Comparison of ENCODE assay signal across 8 mouse cellular contexts in genomic region chr11:16508052-16508654, GRCm38 (mm10). TPM values are rescaled to one million over a fixed set of nuclear protein-coding genes. Genes with fewer than 3 reads are reported as not detected.
DNase-seq lines count a peak whose midpoint lies in the region; ATAC-seq and TF ChIP-seq lines count a peak whose summit lies in the region.

Gene Sec61g (minus strand): TSS chr11:16508484.

- WGBS in hindbrain, embryonic 10.5 days: 0% methylated on average over 35 of the region's 35 CpGs
- under 1% methylated on average over 35 of the region's 35 CpGs for WGBS in lung, postnatal 0 days

- H3K36me3 ChIP-seq in hindbrain, embryonic 10.5 days: peaks cover 34% of the 10 kb centered on the region
- H3K36me3 ChIP-seq in lung, postnatal 0 days (ENCODE audit: insufficient read depth, low read length): peaks cover 5% of the 10 kb centered on the region; the same call in 1 of the 2 replicates

- TF ChIP-seq CTCF in lung, postnatal 0 days (IDR thresholded peaks at IDR 0.05): no peak

- peak; percentile 96 for DNase-seq in MN1 (ENCODE audit: low spot score)
- DNase-seq in cerebellum, adult 9-10 months: peak; percentile 92
- peak; percentile 93 for DNase-seq in hindbrain, embryonic 10.5 days (ENCODE audit: low spot score)
- peak; percentile 94 for DNase-seq in layer of hippocampus, adult 9-11 months
- peak; percentile 98 for DNase-seq in lung, postnatal 0 days (ENCODE audit: low spot score)
- peak; percentile 89 for DNase-seq in ovary, postnatal 14 days (ENCODE audit: low spot score)
- DNase-seq in thymus, postnatal 14 days: peak; percentile 90

- H3K27me3 ChIP-seq in hindbrain, embryonic 10.5 days (ENCODE audit: insufficient read depth, poor library complexity, severe bottlenecking): no peaks in the 10 kb centered on the region
- H3K27me3 ChIP-seq in lung, postnatal 0 days (replicated peaks; ENCODE audit: insufficient read depth, low read length): no peaks in the 10 kb centered on the region

- peak within 1 kb of the TSS; percentile 98 for H3K9ac ChIP-seq in lung, postnatal 0 days (replicated peaks; ENCODE audit: low read depth)

- no peak for TF ChIP-seq EP300 in lung, postnatal 0 days (IDR thresholded peaks at IDR 0.05)

- H3K4me3 ChIP-seq in hindbrain, embryonic 10.5 days: peak within 1 kb of the TSS; percentile 92
- H3K4me3 ChIP-seq in lung, postnatal 0 days (ENCODE audit: low read depth, low read length): peak within 1 kb of the TSS; percentile 88

- ATAC-seq in frontal cortex, adult (ENCODE audit: low TSS enrichment): peak; percentile 100
- peak; percentile 100 for ATAC-seq in lung, postnatal 0 days

- H3K27ac ChIP-seq in hindbrain, embryonic 10.5 days: peak within 1 kb of the TSS; percentile 96
- H3K27ac ChIP-seq in lung, postnatal 0 days (ENCODE audit: low read length): peak within 1 kb of the TSS; percentile 96

- no peaks in the 10 kb centered on the region for H3K9me3 ChIP-seq in hindbrain, embryonic 10.5 days
- H3K9me3 ChIP-seq in lung, postnatal 0 days (ENCODE audit: low read length): no peaks in the 10 kb centered on the region

- H3K4me2 ChIP-seq in lung, postnatal 0 days (replicated peaks; ENCODE audit: low read depth, low read length): peak within 1 kb of the TSS; percentile 82

- H3K4me1 ChIP-seq in hindbrain, embryonic 10.5 days (replicated peaks): peaks cover 13% of the 10 kb centered on the region
- H3K4me1 ChIP-seq in lung, postnatal 0 days (ENCODE audit: insufficient read depth, low read depth, low read length): peaks cover 6% of the 10 kb centered on the region; the same call in 1 of the 2 replicates

RNA-seq across cellular contexts. Expression of gene Sec61g, which starts in this region (rescaled TPM):
- 43.9 and 45.2 TPM in 2 replicates for polyA plus RNA-seq in hindbrain, embryonic 10.5 days (2016; fragmentation: Nextera tagmentation; extraction: Ambion mirVana)
- 24.4 and 29.8 TPM in 2 replicates for polyA plus RNA-seq in lung, postnatal 0 days (2015; fragmentation: Nextera tagmentation; extraction: Ambion mirVana)

Comparison
In these comparisons a context has a peak if more than half of its experiments do, and no peak if none do; other contexts are left out.
1. Peak in every context shown above with its lines: DNase-seq, ATAC-seq, H3K4me3 ChIP-seq and H3K27ac ChIP-seq.